Mouse (Mus musculus) midbrain, embryonic 16.5 days (tissue): ENCODE data around the gene Top1. TPM values are rescaled to one million over a fixed set of nuclear protein-coding genes. Genes with fewer than 3 reads are reported as not detected.

Experiments
- ATAC-seq: fragments of 200-750 bp; cut with Nextera tagmentation; 2 replicates; pipeline ENCODE4 v1.8.0; 2017; ENCODE audit warnings: moderate TSS enrichment
- H3K27ac ChIP-seq: fragments of 300-500 bp; sonication (generic); 2 replicates; pipeline ENCODE4 v1.5.1; 2014; ENCODE audit warnings: mild to moderate bottlenecking, low read length, mixed read lengths
- H3K27me3 ChIP-seq: fragments of 300-500 bp; sonication (generic); 2 replicates; pipeline ENCODE4 v1.6.1; 2014; ENCODE audit warnings: low read depth, low read length, mixed read lengths; ENCODE audit not compliant: control insufficient read depth, insufficient read depth
- H3K36me3 ChIP-seq: fragments of 300-500 bp; sonication (generic); 2 replicates; pipeline ENCODE4 v1.6.1; 2014; ENCODE audit warnings: mild to moderate bottlenecking, low read length, moderate library complexity, mixed read lengths; ENCODE audit not compliant: control insufficient read depth, insufficient read depth
- H3K4me1 ChIP-seq: fragments of 300-500 bp; sonication (generic); 2 replicates; pipeline ENCODE4 v1.6.1; 2014; ENCODE audit warnings: mild to moderate bottlenecking, low read length, mixed read lengths; ENCODE audit not compliant: control insufficient read depth, insufficient read depth
- H3K4me2 ChIP-seq: fragments of 300-500 bp; sonication (generic); 2 replicates; pipeline ENCODE4 v1.6.1; 2014; ENCODE audit warnings: mild to moderate bottlenecking, low read length, mixed read lengths
- H3K4me3 ChIP-seq: fragments of 300-500 bp; sonication (generic); 2 replicates; pipeline ENCODE4 v1.5.1; 2014; ENCODE audit warnings: low read depth, mild to moderate bottlenecking, low read length, moderate library complexity, mixed read lengths
- H3K9ac ChIP-seq: fragments of 300-500 bp; sonication (generic); 2 replicates; pipeline ENCODE4 v1.6.1; 2014; ENCODE audit warnings: low read depth, low read length, mixed read lengths
- H3K9me3 ChIP-seq: fragments of 300-500 bp; sonication (generic); replicated peaks from 2 replicates; pipeline ENCODE4 v1.6.1; 2014; ENCODE audit warnings: mild to moderate bottlenecking, low read length, mixed read lengths; ENCODE audit not compliant: control insufficient read depth, poor library complexity, severe bottlenecking
- WGBS: fragments of 180-500 bp; shearing (Covaris S2); extraction: QIAGEN DNeasy Blood & Tissue Kit; methylation state at CpG from one replicate; pipeline ENCODE4 v1.1.7; 2014; 5-methylcytosine and 5-hydroxymethylcytosine counted together
- polyA plus RNA-seq: library from polyadenylated mRNA; unstranded; fragments of >200 nt; fragmentation: Nextera tagmentation; extraction: Ambion mirVana; gene quantifications from 2 replicates; pipeline ENCODE4 v1.2.1, GENCODE M21; 2015

Top1 gene
- 68.7 and 76.8 TPM in 2 replicates for polyA plus RNA-seq

- peaks cover 23% of the 10 kb centered on the region for H3K4me1 ChIP-seq
- under 1% methylated on average over 40 of the region's 50 CpGs for WGBS
- no peaks in the 10 kb centered on the region for H3K27me3 ChIP-seq
- H3K27ac ChIP-seq: peak within 1 kb of the TSS; percentile 99
- peak; percentile 98 for ATAC-seq
- no peaks in the 10 kb centered on the region for H3K9me3 ChIP-seq
- H3K4me3 ChIP-seq: peak within 1 kb of the TSS; percentile 100
- peak within 1 kb of the TSS; percentile 100 for H3K9ac ChIP-seq
- H3K4me2 ChIP-seq: peak within 1 kb of the TSS; percentile 71
- H3K36me3 ChIP-seq: no peaks in the 10 kb centered on the region
These were observed at the start of gene Top1 for GRCm38 (mm10) chr2:160645614-160646137. Gene Top1 (plus strand): TSS chr2:160645888.

- Histone ChIP-seq H3K36me3 (no peaks in the 10 kb centered on the region), H3K9me3 (no peaks in the 10 kb centered on the region), H3K27ac (no peak overlapping the region), H3K4me1 (no peaks in the 10 kb centered on the region), H3K4me2 (no peak overlapping the region), H3K9ac (no peak overlapping the region), H3K4me3 (no peak overlapping the region), H3K27me3 (no peaks in the 10 kb centered on the region)
- ATAC-seq: peak; percentile 83
- 34% methylated on average over 12 of the region's 12 CpGs for WGBS
These were observed 48.0 kb upstream of the Top1 start for GRCm38 (mm10) chr2:160597582-160598281.

GRCm38 (mm10) chr2:160601805-160602204, 43.9 kb upstream of the Top1 start:
- Histone ChIP-seq H3K9ac (no peak overlapping the region), H3K27ac (no peak overlapping the region), H3K4me3 (no peak overlapping the region), H3K4me1 (no peaks in the 10 kb centered on the region), H3K9me3 (no peaks in the 10 kb centered on the region), H3K36me3 (no peaks in the 10 kb centered on the region), H3K27me3 (no peaks in the 10 kb centered on the region), H3K4me2 (no peak overlapping the region)
- no peak for ATAC-seq
- whole genome bisulfite sequencing: 53% methylated on average over 1 of the region's 1 CpGs

- Histone ChIP-seq H3K4me3 (no peak overlapping the region), H3K9ac (no peak overlapping the region), H3K4me1 (no peaks in the 10 kb centered on the region), H3K4me2 (no peak overlapping the region), H3K27ac (no peak overlapping the region), H3K27me3 (no peaks in the 10 kb centered on the region), H3K36me3 (no peaks in the 10 kb centered on the region), H3K9me3 (no peaks in the 10 kb centered on the region)
- WGBS: 71% methylated on average over 10 of the region's 10 CpGs
- no peak for ATAC-seq
These were observed 42.3 kb upstream of the Top1 start for GRCm38 (mm10) chr2:160603154-160603933.

GRCm38 (mm10) chr2:160610012-160610411, 35.7 kb upstream of the Top1 start:
- Histone ChIP-seq H3K27me3 (no peaks in the 10 kb centered on the region), H3K27ac (no peak overlapping the region)
- ATAC-seq: no peak

GRCm38 (mm10) chr2:160613186-160613919, 32.3 kb upstream of the Top1 start:
- H3K36me3 ChIP-seq: no peaks in the 10 kb centered on the region
- H3K9ac ChIP-seq: no peak overlapping the region
- H3K27ac ChIP-seq: no peak overlapping the region
- H3K4me2 ChIP-seq: no peak overlapping the region
- WGBS: 76% methylated on average over 5 of the region's 5 CpGs
- no peak overlapping the region for H3K4me3 ChIP-seq
- H3K27me3 ChIP-seq: no peaks in the 10 kb centered on the region
- ATAC-seq: no peak
- H3K9me3 ChIP-seq: no peaks in the 10 kb centered on the region
- no peaks in the 10 kb centered on the region for H3K4me1 ChIP-seq

More at GRCm38 (mm10) chr2:160610012-160610411, 35.7 kb upstream of the Top1 start:
- Histone ChIP-seq H3K9me3 (no peaks in the 10 kb centered on the region), H3K4me3 (no peak overlapping the region), H3K36me3 (no peaks in the 10 kb centered on the region), H3K9ac (no peak overlapping the region), H3K4me2 (no peak overlapping the region), H3K4me1 (no peaks in the 10 kb centered on the region)
- 72% methylated on average over 2 of the region's 2 CpGs for WGBS

GRCm38 (mm10) chr2:160617741-160618140, 27.9 kb upstream of the Top1 start:
- H3K36me3 ChIP-seq: no peaks in the 10 kb centered on the region
- no peaks in the 10 kb centered on the region for H3K9me3 ChIP-seq
- H3K9ac ChIP-seq: no peak overlapping the region
- no peaks in the 10 kb centered on the region for H3K27me3 ChIP-seq
- H3K27ac ChIP-seq: no peak overlapping the region
- ATAC-seq: no peak
- H3K4me1 ChIP-seq: peaks cover 2% of the 10 kb centered on the region; the same call in 1 of the 2 replicates
- 90% methylated on average over 6 of the region's 6 CpGs for WGBS
- no peak overlapping the region for H3K4me2 ChIP-seq
- H3K4me3 ChIP-seq: no peak overlapping the region

GRCm38 (mm10) chr2:160618619-160619220, 27.0 kb upstream of the Top1 start:
- no peaks in the 10 kb centered on the region for H3K9me3 ChIP-seq
- no peak overlapping the region for H3K4me2 ChIP-seq
- H3K4me1 ChIP-seq: peaks cover 2% of the 10 kb centered on the region; the same call in 1 of the 2 replicates
- H3K36me3 ChIP-seq: no peaks in the 10 kb centered on the region
- 63% methylated on average over 6 of the region's 6 CpGs for whole genome bisulfite sequencing
- H3K27me3 ChIP-seq: no peaks in the 10 kb centered on the region
- H3K4me3 ChIP-seq: no peak overlapping the region
- ATAC-seq: no peak
- H3K27ac ChIP-seq: no peak overlapping the region
- no peak overlapping the region for H3K9ac ChIP-seq
